Mouse (Mus musculus) 3134 (cell line): ENCODE measurements around the gene Ttc7.
A peak's percentile ranks its signal among the peaks of the same experiment; 100 is the strongest.

ENCODE experiments used
- DNase-seq: peaks from one replicate; pipeline ENCODE4 v3.0.0-alpha.2; 2011; ENCODE audit warnings: low spot score; ENCODE audit not compliant: insufficient read length; ENCODE audit errors: extremely low read depth

Gene Ttc7

GRCm38 (mm10) chr17:87403462-87403861 is 120.8 kb downstream of the Ttc7 start:
- DNase-seq = no peak

- peak; percentile 77 for DNase-seq
These were observed 122.9 kb downstream of the Ttc7 start for GRCm38 (mm10) chr17:87405576-87405975.

DNA sequence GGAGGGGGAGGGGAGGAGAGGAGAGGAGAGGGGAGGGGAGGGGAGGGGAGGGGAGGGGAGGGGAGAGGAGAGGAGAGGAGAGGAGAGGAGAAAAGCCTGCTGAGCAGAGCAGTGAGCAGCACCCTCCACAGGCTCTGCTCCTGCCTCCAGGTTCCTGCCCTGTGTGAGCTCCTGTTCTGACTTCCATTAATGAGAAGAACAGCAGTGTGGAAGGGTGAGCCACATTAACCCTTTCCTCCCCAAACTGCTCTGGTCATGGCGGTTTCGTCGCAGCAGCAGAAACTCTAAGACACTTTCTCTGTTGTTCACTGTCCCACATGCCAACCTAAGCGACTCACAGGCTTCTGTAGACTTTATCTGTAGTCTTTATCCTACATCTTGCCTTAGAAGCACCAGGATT is 124.0 kb downstream of the Ttc7 start:
- DNase-seq = no peak

GRCm38 (mm10) chr17:87418082-87418481 is 135.4 kb downstream of the Ttc7 start:
- no peak for DNase-seq

GRCm38 (mm10) chr17:87427511-87427910 is 144.8 kb downstream of the Ttc7 start, which contains the start of gene Stpg4:
Stpg4 (minus strand) TSS chr17:87427741.
- peak; percentile 26 for DNase-seq

DNA sequence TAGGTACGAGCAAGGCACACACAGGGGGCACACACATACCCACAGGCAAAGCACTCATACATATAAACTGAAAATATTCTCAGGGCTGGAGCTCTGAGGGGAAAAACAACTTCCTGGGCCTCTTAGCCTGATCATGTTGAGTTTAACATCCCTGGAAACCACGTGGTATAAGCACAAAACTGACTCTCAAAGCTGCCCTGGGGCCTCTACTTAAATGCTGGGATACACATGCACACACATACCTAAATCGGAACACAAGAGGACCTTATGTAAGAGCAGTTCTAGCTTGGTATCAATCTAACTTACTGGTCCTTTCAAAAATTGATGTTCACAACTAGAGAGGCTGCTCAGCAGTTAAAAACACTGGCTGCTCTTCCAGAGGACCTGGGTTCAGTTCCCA is 146.7 kb downstream of the Ttc7 start:
- no peak for DNase-seq
